Mouse (Mus musculus) MEL (cell line): ENCODE data around the gene Phgr1. TPM values are rescaled to one million over a fixed set of nuclear protein-coding genes. Genes with fewer than 3 reads are reported as not detected.

Experiments
- DNase-seq: peaks from one replicate; pipeline ENCODE4 v3.0.0; 2011; ENCODE audit warnings: low read depth, low spot score
- H3K27ac ChIP-seq: 2 replicates; pipeline ENCODE4 v1.5.1; 2012; ENCODE audit warnings: low read depth, mild to moderate bottlenecking, control low read depth, low read length, moderate library complexity; ENCODE audit not compliant: control insufficient read depth
- H3K27me3 ChIP-seq, 2 experiments: fragments of 150-350 bp in 1 of 2; sonication (generic) in 1 of 2; 2 replicates each; pipeline ENCODE4 v1.6.1; 2012; ENCODE audit warnings: low read length in 2 of 2, mild to moderate bottlenecking in 2 of 2, improper control_type of control experiment in 1 of 2, moderate library complexity in 1 of 2; ENCODE audit not compliant: insufficient read depth in 2 of 2, control insufficient read depth in 1 of 2
- H3K36me3 ChIP-seq, 2 experiments: 2 replicates each; pipeline ENCODE4 v1.6.1; 2012 to 2014; ENCODE audit warnings: low read length in 2 of 2, improper control_type of control experiment in 1 of 2, inconsistent platforms in 1 of 2, mild to moderate bottlenecking in 1 of 2; ENCODE audit not compliant: insufficient read depth in 2 of 2, control insufficient read depth in 1 of 2
- H3K4me1 ChIP-seq, 2 experiments: fragments of 150-350 bp in 1 of 2; sonication (generic) in 1 of 2; 2 replicates each; pipeline ENCODE4 v1.6.1; 2012; ENCODE audit warnings: low read length in 2 of 2, improper control_type of control experiment in 1 of 2, mild to moderate bottlenecking in 1 of 2; ENCODE audit not compliant: insufficient read depth in 2 of 2, control insufficient read depth in 1 of 2
- H3K4me3 ChIP-seq, 2 experiments: fragments of 150-350 bp in 1 of 2; sonication (generic) in 1 of 2; 2 replicates each; pipeline ENCODE4 v1.5.1; 2012; ENCODE audit warnings: low read depth in 2 of 2, low read length in 2 of 2, mild to moderate bottlenecking in 2 of 2, moderate library complexity in 2 of 2, control low read depth in 1 of 2, improper control_type of control experiment in 1 of 2; ENCODE audit not compliant: control insufficient read depth in 1 of 2, insufficient read depth in 1 of 2
- H3K79me2 ChIP-seq: 2 replicates; pipeline ENCODE4 v1.6.1; 2012; ENCODE audit warnings: mild to moderate bottlenecking, low read length, moderate library complexity; ENCODE audit not compliant: control insufficient read depth, poor library complexity, insufficient read depth
- H3K9ac ChIP-seq: 2 replicates; pipeline ENCODE4 v1.6.1; 2012; ENCODE audit warnings: low read depth, mild to moderate bottlenecking, control low read depth, low read length, moderate library complexity; ENCODE audit not compliant: control insufficient read depth, poor library complexity, severe bottlenecking
- H3K9me3 ChIP-seq: fragments of 150-350 bp; sonication (generic); replicated peaks from 2 replicates; pipeline ENCODE4 v1.6.1; 2012; ENCODE audit warnings: mild to moderate bottlenecking, low read length, improper control_type of control experiment, moderate library complexity; ENCODE audit not compliant: insufficient read depth
- BHLHE40 ChIP-seq: IDR thresholded peaks from 2 replicates; pipeline ENCODE4 v1.6.1; 2012; ENCODE audit warnings: low read depth, mild to moderate bottlenecking, inconsistent platforms, low read length, improper control_type of control experiment, borderline replicate concordance
- CHD1 ChIP-seq: IDR thresholded peaks from 2 replicates; pipeline ENCODE4 v1.6.1; 2012; ENCODE audit warnings: low read depth, mild to moderate bottlenecking, inconsistent platforms, low read length, improper control_type of control experiment
- E2F4 ChIP-seq: IDR thresholded peaks from 2 replicates; pipeline ENCODE4 v1.6.1; 2011; ENCODE audit warnings: low read depth, low read length, improper control_type of control experiment, borderline replicate concordance
- ELF1 ChIP-seq: IDR thresholded peaks from 2 replicates; pipeline ENCODE4 v1.6.1; 2014; ENCODE audit warnings: low read depth, mild to moderate bottlenecking, inconsistent platforms, low read length, improper control_type of control experiment, moderate library complexity
- EP300 ChIP-seq, 2 experiments: IDR thresholded peaks; 2 replicates each; pipeline ENCODE4 v1.6.1; 2011; ENCODE audit warnings: improper control_type of control experiment in 2 of 2, low read length in 2 of 2, low read depth in 1 of 2, mild to moderate bottlenecking in 1 of 2
- ETS1 ChIP-seq: IDR thresholded peaks from 2 replicates; pipeline ENCODE4 v1.6.1; 2012; ENCODE audit warnings: low read depth, mild to moderate bottlenecking, inconsistent platforms, low read length, improper control_type of control experiment, moderate library complexity
- GABPA ChIP-seq: IDR thresholded peaks from 2 replicates; pipeline ENCODE4 v1.6.1; 2012; ENCODE audit warnings: low read depth, mild to moderate bottlenecking, inconsistent platforms, low read length, improper control_type of control experiment, moderate library complexity
- GATA1 ChIP-seq: IDR thresholded peaks from 2 replicates; pipeline ENCODE4 v1.6.1; 2011; ENCODE audit warnings: low read depth, low read length, improper control_type of control experiment
- HCFC1 ChIP-seq: IDR thresholded peaks from 2 replicates; pipeline ENCODE4 v1.6.1; 2012; ENCODE audit warnings: low read depth, mild to moderate bottlenecking, inconsistent platforms, low read length, improper control_type of control experiment, moderate library complexity
- KAT2A ChIP-seq: conservative IDR thresholded peaks from 2 replicates; pipeline ENCODE4 v1.6.1; 2012; ENCODE audit warnings: low read depth, low read length, improper control_type of control experiment, inconsistent platforms
- MAFK ChIP-seq: IDR thresholded peaks from 2 replicates; pipeline ENCODE4 v1.6.1; 2011; ENCODE audit warnings: low read depth, mild to moderate bottlenecking, low read length, improper control_type of control experiment, borderline replicate concordance
- MAX ChIP-seq: IDR thresholded peaks from 2 replicates; pipeline ENCODE4 v1.6.1; 2011; ENCODE audit warnings: low read length, improper control_type of control experiment
- MYB ChIP-seq: IDR thresholded peaks from 2 replicates; pipeline ENCODE4 v1.6.1; 2011; ENCODE audit warnings: mild to moderate bottlenecking, low read depth, low read length, improper control_type of control experiment
- MYC ChIP-seq: IDR thresholded peaks from 2 replicates; pipeline ENCODE4 v1.6.1; 2011; ENCODE audit warnings: low read depth, mild to moderate bottlenecking, low read length, improper control_type of control experiment, moderate library complexity
- NELFE ChIP-seq: IDR thresholded peaks from 2 replicates; pipeline ENCODE4 v1.6.1; 2011; ENCODE audit warnings: low read depth, low read length, improper control_type of control experiment
- NRF1 ChIP-seq: IDR thresholded peaks from 2 replicates; pipeline ENCODE4 v1.6.1; 2014; ENCODE audit warnings: low read depth, mild to moderate bottlenecking, inconsistent platforms, low read length, improper control_type of control experiment, moderate library complexity; ENCODE audit not compliant: poor library complexity, insufficient read depth, severe bottlenecking
- POLR2A ChIP-seq, 2 experiments: IDR thresholded peaks; 2 replicates each; pipeline ENCODE4 v1.6.1; 2011 to 2012; ENCODE audit warnings: low read length in 2 of 2, mild to moderate bottlenecking in 2 of 2, control low read depth in 1 of 2, improper control_type of control experiment in 1 of 2, low read depth in 1 of 2, moderate library complexity in 1 of 2; ENCODE audit not compliant: control insufficient read depth in 1 of 2, insufficient read depth in 1 of 2, poor library complexity in 1 of 2
- POLR2AphosphoS5 ChIP-seq: IDR thresholded peaks from 2 replicates; pipeline ENCODE4 v1.6.1; 2012; ENCODE audit warnings: low read depth, borderline replicate concordance, mild to moderate bottlenecking, inconsistent platforms, low read length, moderate library complexity, mixed read lengths
- SIN3A ChIP-seq: IDR thresholded peaks from 2 replicates; pipeline ENCODE4 v1.6.1; 2012; ENCODE audit warnings: low read length, improper control_type of control experiment, inconsistent platforms
- SMC3 ChIP-seq: IDR thresholded peaks from 2 replicates; pipeline ENCODE4 v1.6.1; 2011; ENCODE audit warnings: low read depth, low read length, improper control_type of control experiment
- TAL1 ChIP-seq: IDR thresholded peaks from 2 replicates; pipeline ENCODE4 v1.6.1; 2012; ENCODE audit warnings: mild to moderate bottlenecking, inconsistent platforms, low read length, moderate library complexity, mixed read lengths
- TCF12 ChIP-seq: IDR thresholded peaks from 2 replicates; pipeline ENCODE4 v1.6.1; 2014; ENCODE audit warnings: low read depth, mild to moderate bottlenecking, inconsistent platforms, low read length, improper control_type of control experiment, moderate library complexity
- UBTF ChIP-seq: IDR thresholded peaks from 2 replicates; pipeline ENCODE4 v1.6.1; 2012; ENCODE audit warnings: low read depth, mild to moderate bottlenecking, inconsistent platforms, low read length, improper control_type of control experiment, moderate library complexity, borderline replicate concordance; ENCODE audit not compliant: insufficient read depth
- USF1 ChIP-seq: IDR thresholded peaks from 2 replicates; pipeline ENCODE4 v1.6.1; 2014; ENCODE audit warnings: low read depth, mild to moderate bottlenecking, inconsistent platforms, low read length, improper control_type of control experiment, moderate library complexity
- USF2 ChIP-seq, 2 experiments: IDR thresholded peaks; 2 replicates each; pipeline ENCODE4 v1.6.1; 2011 to 2012; ENCODE audit warnings: improper control_type of control experiment in 2 of 2, low read length in 2 of 2, borderline replicate concordance in 1 of 2, inconsistent platforms in 1 of 2, low read depth in 1 of 2, mild to moderate bottlenecking in 1 of 2; ENCODE audit not compliant: insufficient read depth in 1 of 2
- ZKSCAN1 ChIP-seq: IDR thresholded peaks from 2 replicates; pipeline ENCODE4 v1.6.1; 2012; ENCODE audit warnings: low read depth, mild to moderate bottlenecking, inconsistent platforms, low read length, improper control_type of control experiment, moderate library complexity
- ZMIZ1 ChIP-seq: IDR thresholded peaks from 2 replicates; pipeline ENCODE4 v1.6.1; 2012; ENCODE audit warnings: low read depth, mild to moderate bottlenecking, inconsistent platforms, low read length, improper control_type of control experiment, moderate library complexity
- ZNF384 ChIP-seq: IDR thresholded peaks from 2 replicates; pipeline ENCODE4 v1.6.1; 2012; ENCODE audit warnings: low read depth, mild to moderate bottlenecking, inconsistent platforms, low read length, improper control_type of control experiment
- polyA plus RNA-seq, 2 experiments: library from polyadenylated mRNA; stranded (reverse) in 1 of 2; unstranded in 1 of 2; fragments of >175 nt in 1 of 2; fragments of >200 nt in 1 of 2; gene quantifications; 2 replicates each; pipeline versions ENCODE4 v1.2.1 to v1.2.4; 2012; ENCODE audit warnings: low replicate concordance in 2 of 2, low read depth in 1 of 2; ENCODE audit not compliant: insufficient read length in 2 of 2, insufficient read depth in 1 of 2, missing spikeins in 1 of 2
- total RNA-seq: library from RNA; depleted of rRNA; stranded (reverse); fragments of 300-350 nt; gene quantifications from 2 replicates; pipeline ENCODE4 v1.2.3, GENCODE M21; 2012

Gene Phgr1
- total and polyA plus RNA-seq, 3 experiments = not detected

DNA sequence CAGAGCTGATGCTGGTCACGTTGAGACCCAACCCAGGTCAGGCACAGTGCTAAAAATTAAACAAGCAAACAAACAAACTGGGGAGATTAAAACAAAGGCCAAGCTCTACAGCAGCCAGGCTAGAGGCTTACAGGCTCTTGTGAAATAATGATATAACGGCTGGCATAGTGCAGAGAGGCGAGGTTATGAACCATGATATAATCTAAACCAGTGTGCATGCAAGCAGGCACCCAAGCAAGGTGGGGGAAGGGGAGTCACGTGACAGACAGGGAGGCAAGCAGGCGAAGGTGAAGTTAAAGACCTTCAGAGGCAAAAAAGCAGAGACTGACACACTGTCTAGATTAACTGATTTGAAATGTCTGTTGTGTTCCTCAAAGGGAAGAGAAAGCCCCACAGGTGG, 10.5 kb downstream of the Phgr1 start (continued):
- TF ChIP-seq HCFC1 (no peak), SIN3A (no peak; the same call in 1 of the 2 replicates), SMC3 (no peak), NELFE (no peak), ETS1 (peak; percentile 47)

DNA sequence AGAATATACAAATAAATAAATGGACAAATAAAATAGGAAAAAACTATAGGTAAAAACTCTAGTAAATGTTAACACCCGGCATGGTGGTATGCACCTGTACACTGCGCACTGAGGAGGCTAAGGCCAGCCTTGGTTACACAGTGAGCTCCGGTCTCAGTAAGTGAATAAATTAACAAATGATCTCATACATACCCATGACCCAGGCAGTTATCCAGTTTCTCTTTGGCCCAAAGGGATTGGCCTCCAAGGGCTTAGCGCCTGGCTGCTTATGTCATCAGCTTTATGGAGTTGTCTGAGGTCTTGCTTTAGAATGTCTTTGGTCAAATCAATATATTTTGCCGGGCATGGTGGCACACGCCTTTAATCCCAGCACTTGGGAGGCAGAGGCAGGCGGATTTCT, 11.1 kb downstream of the Phgr1 start:
- H3K4me1 ChIP-seq = peaks cover 19 to 45% of the 10 kb centered on the region in 2 experiments
- peaks cover 0 to 26% of the 10 kb centered on the region in 2 experiments; a peak in 2 of 4 replicates for H3K36me3 ChIP-seq
- no peak overlapping the region for H3K4me3 ChIP-seq
- no peak for DNase-seq
- no peaks in the 10 kb centered on the region for H3K27me3 ChIP-seq
- no peak overlapping the region for H3K9ac ChIP-seq
- H3K9me3 ChIP-seq = no peaks in the 10 kb centered on the region
- H3K27ac ChIP-seq = no peak overlapping the region
- TF ChIP-seq MAX = no peak
- no peaks in the 10 kb centered on the region; the same call in 1 of the 2 replicates for H3K79me2 ChIP-seq

GRCm38 (mm10) chr2:118786525-118786924, 14.0 kb downstream of the Phgr1 start:
- Histone ChIP-seq H3K9ac (peak overlapping the region; percentile 30; the same call in 1 of the 2 replicates), H3K36me3 (peaks cover 0 to 23% of the 10 kb centered on the region in 2 experiments; a peak in 2 of 4 replicates), H3K79me2 (no peaks in the 10 kb centered on the region; the same call in 1 of the 2 replicates), H3K4me1 (peaks cover 17 to 36% of the 10 kb centered on the region in 2 experiments), H3K27ac (peak overlapping the region; percentile 59), H3K27me3 (no peaks in the 10 kb centered on the region), H3K4me3 (no peak overlapping the region), H3K9me3 (no peaks in the 10 kb centered on the region)
- peak; percentile 64 for DNase-seq
- TF ChIP-seq POLR2A (IDR thresholded peaks at IDR 0.05; ENCODE audit: control insufficient read depth in 1 of 2, insufficient read depth in 1 of 2, low read depth in 1 of 2, low read length in 2 of 2, poor library complexity in 1 of 2) (no peak), HCFC1 (no peak), SMC3 (no peak), MYB (0 out of 2 replicates have a peak, but pooled peaks have one; percentile 45), SIN3A (no peak), TAL1 (peak; percentile 71), TCF12 (peak; percentile 77), UBTF (no peak), ZMIZ1 (no peak), NELFE (no peak), ZNF384 (no peak), BHLHE40 (no peak), GABPA (no peak), ZKSCAN1 (no peak), GATA1 (peak; percentile 50; the same call in 1 of the 2 replicates), ETS1 (no peak), CHD1 (no peak), MAFK (no peak), ELF1 (no peak), NRF1 (no peak), EP300 (IDR thresholded peaks at IDR 0.05; ENCODE audit: low read depth in 1 of 2, low read length in 2 of 2) (peak in 1 of 2 experiments; percentile 85; a peak in 2 of 4 replicates), USF1 (no peak), KAT2A (no peak), USF2 (IDR thresholded peaks at IDR 0.05; ENCODE audit: borderline replicate concordance in 1 of 2, insufficient read depth in 1 of 2, low read depth in 1 of 2, low read length in 2 of 2) (no peak), POLR2AphosphoS5 (no peak), E2F4 (no peak), MYC (no peak), MAX (no peak)
